Mouse (Mus musculus) CH12.LX (cell line): ENCODE data around the gene Exog. TPM values are rescaled to one million over a fixed set of nuclear protein-coding genes. Genes with fewer than 3 reads are reported as not detected.

Source experiments
- DNase-seq: peaks from one replicate; pipeline ENCODE4 v3.0.0-alpha.2; 2013; ENCODE audit errors: extremely low read depth
- H3K27ac ChIP-seq: 2 replicates; pipeline ENCODE4 v1.5.1; 2012; ENCODE audit warnings: low read depth, mild to moderate bottlenecking, control low read depth, moderate library complexity; ENCODE audit not compliant: insufficient read depth
- H3K27me3 ChIP-seq: replicated peaks from 2 replicates; pipeline ENCODE3; 2012; ENCODE audit warnings: inconsistent platforms
- H3K36me3 ChIP-seq, 2 experiments: replicated peaks in 1 of 2; 2 replicates each; pipeline versions ENCODE3 to v1.6.1; 2012; ENCODE audit warnings: inconsistent platforms in 1 of 2, low read length in 1 of 2, mild to moderate bottlenecking in 1 of 2, mixed read lengths in 1 of 2, moderate library complexity in 1 of 2; ENCODE audit not compliant: control insufficient read depth in 1 of 2, insufficient read depth in 1 of 2
- H3K4me1 ChIP-seq, 2 experiments: 2 replicates each; pipeline ENCODE4 v1.6.1; 2012; ENCODE audit warnings: inconsistent platforms in 1 of 2, moderate library complexity in 1 of 2; ENCODE audit not compliant: insufficient read depth in 2 of 2, control insufficient read depth in 1 of 2
- H3K4me2 ChIP-seq: 2 replicates; pipeline ENCODE4 v1.6.1; 2012; ENCODE audit warnings: low read depth, mild to moderate bottlenecking, control low read depth; ENCODE audit not compliant: poor library complexity, insufficient read depth, severe bottlenecking
- H3K4me3 ChIP-seq, 3 experiments: fragments of 150-350 bp in 1 of 3; sonication (generic) in 1 of 3; replicated peaks in 1 of 3; 2 replicates each; pipeline versions ENCODE3 to v1.5.1; 2011 to 2012; ENCODE audit warnings: low read depth in 2 of 3, low read length in 2 of 3, mild to moderate bottlenecking in 2 of 3, moderate library complexity in 2 of 3, control low read depth in 1 of 3, improper control_type of control experiment in 1 of 3, inconsistent platforms in 1 of 3, mixed read lengths in 1 of 3; ENCODE audit not compliant: poor library complexity in 1 of 3
- H3K79me2 ChIP-seq: replicated peaks from 2 replicates; pipeline ENCODE4 v1.6.1; 2012; ENCODE audit warnings: mild to moderate bottlenecking, moderate library complexity; ENCODE audit not compliant: control insufficient read depth, poor library complexity, insufficient read depth, severe bottlenecking; ENCODE audit errors: extremely low read depth
- H3K9ac ChIP-seq: 2 replicates; pipeline ENCODE4 v1.6.1; 2012; ENCODE audit warnings: low read depth, mild to moderate bottlenecking, control low read depth, moderate library complexity; ENCODE audit not compliant: insufficient read depth
- H3K9me3 ChIP-seq: replicated peaks from 2 replicates; pipeline ENCODE3; 2012; ENCODE audit warnings: low read length, inconsistent platforms, mixed read lengths
- CHD1 ChIP-seq: IDR thresholded peaks from 2 replicates; pipeline ENCODE4 v1.6.1; 2012; ENCODE audit warnings: low read depth, low read length, improper control_type of control experiment, inconsistent platforms
- E2F4 ChIP-seq: IDR thresholded peaks from 2 replicates; pipeline ENCODE4 v1.6.1; 2011; ENCODE audit warnings: low read depth, low read length, improper control_type of control experiment; ENCODE audit not compliant: insufficient replicate concordance
- ELF1 ChIP-seq: IDR thresholded peaks from 2 replicates; pipeline ENCODE4 v1.6.1; 2014; ENCODE audit warnings: low read depth, mild to moderate bottlenecking, inconsistent platforms, low read length, improper control_type of control experiment
- EP300 ChIP-seq: IDR thresholded peaks from 2 replicates; pipeline ENCODE4 v1.6.1; 2011; ENCODE audit warnings: low read length, improper control_type of control experiment
- GABPA ChIP-seq: IDR thresholded peaks from 2 replicates; pipeline ENCODE4 v1.6.1; 2012; ENCODE audit warnings: low read depth, low read length, improper control_type of control experiment, inconsistent platforms; ENCODE audit not compliant: insufficient replicate concordance
- JUN ChIP-seq: IDR thresholded peaks from 2 replicates; pipeline ENCODE4 v1.6.1; 2011; ENCODE audit warnings: low read depth, mild to moderate bottlenecking, low read length, improper control_type of control experiment, moderate library complexity; ENCODE audit not compliant: insufficient read depth
- KAT2A ChIP-seq: IDR thresholded peaks from 2 replicates; pipeline ENCODE4 v1.6.1; 2012; ENCODE audit warnings: low read length, improper control_type of control experiment, inconsistent platforms; ENCODE audit not compliant: insufficient replicate concordance
- MAFK ChIP-seq: IDR thresholded peaks from 2 replicates; pipeline ENCODE4 v1.6.1; 2011; ENCODE audit warnings: low read length, improper control_type of control experiment; ENCODE audit not compliant: insufficient replicate concordance
- MAX ChIP-seq: IDR thresholded peaks from 2 replicates; pipeline ENCODE4 v1.6.1; 2011; ENCODE audit warnings: low read length, improper control_type of control experiment
- MEF2A ChIP-seq: IDR thresholded peaks from 2 replicates; pipeline ENCODE4 v1.6.1; 2014; ENCODE audit warnings: low read depth, mild to moderate bottlenecking, inconsistent platforms, low read length, improper control_type of control experiment, borderline replicate concordance
- MXI1 ChIP-seq: IDR thresholded peaks from 2 replicates; pipeline ENCODE4 v1.6.1; 2011; ENCODE audit warnings: mild to moderate bottlenecking, low read depth, low read length, improper control_type of control experiment
- NELFE ChIP-seq: IDR thresholded peaks from 2 replicates; pipeline ENCODE4 v1.6.1; 2011; ENCODE audit warnings: low read depth, low read length, improper control_type of control experiment
- PAX5 ChIP-seq: IDR thresholded peaks from 2 replicates; pipeline ENCODE4 v1.6.1; 2012; ENCODE audit warnings: low read length, inconsistent platforms, mixed read lengths
- POLR2AphosphoS2 ChIP-seq: IDR thresholded peaks from 2 replicates; pipeline ENCODE4 v1.6.1; 2011; ENCODE audit warnings: low read depth, low read length, improper control_type of control experiment
- RAD21 ChIP-seq: IDR thresholded peaks from 2 replicates; pipeline ENCODE4 v1.6.1; 2011; ENCODE audit warnings: low read depth, mild to moderate bottlenecking, low read length, improper control_type of control experiment, moderate library complexity
- RCOR1 ChIP-seq: conservative IDR thresholded peaks from 2 replicates; pipeline ENCODE4 v1.6.1; 2012; ENCODE audit warnings: low read depth, mild to moderate bottlenecking, inconsistent platforms, low read length, improper control_type of control experiment
- SIN3A ChIP-seq: IDR thresholded peaks from 2 replicates; pipeline ENCODE4 v1.6.1; 2012; ENCODE audit warnings: low read length, improper control_type of control experiment, inconsistent platforms
- SMC3 ChIP-seq: IDR thresholded peaks from 2 replicates; pipeline ENCODE4 v1.6.1; 2011; ENCODE audit warnings: low read depth, low read length, improper control_type of control experiment
- TBP ChIP-seq: conservative IDR thresholded peaks from 2 replicates; pipeline ENCODE4 v1.6.1; 2011; ENCODE audit warnings: low read depth, low read length, improper control_type of control experiment
- TCF12 ChIP-seq: IDR thresholded peaks from 2 replicates; pipeline ENCODE4 v1.6.1; 2014; ENCODE audit warnings: low read depth, mild to moderate bottlenecking, inconsistent platforms, low read length, improper control_type of control experiment
- UBTF ChIP-seq: IDR thresholded peaks from 2 replicates; pipeline ENCODE4 v1.6.1; 2012; ENCODE audit warnings: low read depth, mild to moderate bottlenecking, inconsistent platforms, low read length, improper control_type of control experiment, moderate library complexity
- USF2 ChIP-seq: conservative IDR thresholded peaks from 2 replicates; pipeline ENCODE4 v1.6.1; 2011; ENCODE audit warnings: low read depth, low read length, improper control_type of control experiment
- ZC3H11A ChIP-seq: IDR thresholded peaks from 2 replicates; pipeline ENCODE4 v1.6.1; 2012; ENCODE audit warnings: low read depth, mild to moderate bottlenecking, inconsistent platforms, low read length, improper control_type of control experiment
- ZMIZ1 ChIP-seq: IDR thresholded peaks from 2 replicates; pipeline ENCODE4 v1.6.1; 2012; ENCODE audit warnings: low read depth, mild to moderate bottlenecking, inconsistent platforms, low read length, improper control_type of control experiment
- dilution Hi-C: fragments of 300-500 bp; cut with MboI; formaldehyde crosslinking; loops from 2 replicates; pipeline ENCODE4 v1.14.3; 2020; ENCODE audit warnings: low sequenced_read_pairs; ENCODE audit not compliant: extremely low pct_unique_long_range_greater_than_20kb, extremely low pct_ligation_motif_present
- in situ Hi-C: fragments of 300-500 bp; cut with MboI; formaldehyde crosslinking; loops from 3 replicates; pipeline ENCODE4 v1.14.3; 2019; ENCODE audit warnings: low sequenced_read_pairs, low pct_ligation_motif_present, low pct_unique_long_range_greater_than_20kb, mixed read lengths
- polyA plus RNA-seq: library from polyadenylated mRNA; unstranded; fragments of >175 nt; gene quantifications from 2 replicates; pipeline ENCODE4 v1.2.1, GENCODE M21; 2012; ENCODE audit warnings: low read depth; ENCODE audit not compliant: insufficient read length
- total RNA-seq, 2 experiments: library from RNA; depleted of rRNA; stranded (reverse); fragments of 300-350 nt in 1 of 2; fragments of >200 nt in 1 of 2; gene quantifications; 2 replicates each; pipeline ENCODE4 v1.2.3; 2012 to 2014

Gene Exog
- total and polyA plus RNA-seq, 3 experiments = 6.6 to 8.8 (median 7.1) TPM

DNA sequence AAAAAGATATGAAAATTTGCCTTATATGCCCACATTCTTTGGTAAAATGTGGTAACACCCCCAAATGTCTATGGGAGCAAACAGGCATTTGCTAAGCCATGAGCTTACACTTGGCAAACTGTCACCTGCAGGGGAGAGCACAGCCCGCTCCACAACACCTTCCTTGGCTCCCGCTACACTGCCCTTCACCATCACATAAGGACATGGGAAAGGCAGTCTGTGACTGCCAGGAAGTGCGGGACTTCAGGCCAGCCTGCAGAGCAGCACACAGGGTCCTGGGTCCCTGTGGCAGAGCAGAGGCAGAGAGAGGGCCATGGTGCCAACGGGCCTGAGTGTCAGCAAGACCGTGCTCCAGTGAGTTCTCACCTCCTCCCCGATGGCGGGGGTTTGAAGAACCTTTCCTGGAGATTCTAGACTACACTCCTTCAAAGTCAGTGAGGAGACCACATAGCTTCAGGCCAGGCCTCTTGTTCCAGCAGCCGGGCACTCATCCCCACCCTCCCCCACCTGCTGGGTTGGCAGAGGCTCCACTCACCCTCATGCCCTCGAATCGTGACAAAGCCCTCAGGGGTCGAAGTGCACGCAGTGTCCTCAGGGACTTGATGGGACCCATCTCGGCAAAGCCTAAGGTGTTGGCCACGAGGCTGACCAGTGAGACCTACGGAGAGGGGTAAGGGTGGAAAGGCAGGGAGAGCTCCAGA is 53.0 kb downstream of the Exog start:
- dilution Hi-C loops = no loop called here

DNA sequence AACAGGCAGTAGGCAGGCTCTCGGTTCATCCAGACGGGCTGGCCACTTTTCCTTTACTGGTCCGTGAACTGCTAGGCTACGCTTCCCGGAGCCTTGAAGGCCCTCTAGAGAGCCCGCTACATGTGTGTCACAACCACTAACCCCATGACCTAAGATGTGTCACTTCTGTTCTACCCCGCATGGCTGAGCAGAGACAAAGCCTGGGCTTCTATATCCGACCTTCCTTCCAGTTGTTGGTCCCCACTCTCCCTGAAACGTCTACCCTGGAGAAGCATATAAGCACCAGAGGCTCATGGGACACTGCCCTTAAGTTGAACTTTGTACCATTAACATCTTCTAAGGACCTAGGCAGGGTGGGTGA is 53.5 kb downstream of the Exog start:
- H3K27ac ChIP-seq = no peak overlapping the region
- TF ChIP-seq GABPA (no peak), E2F4 (no peak), JUN (no peak), ZMIZ1 (no peak), POLR2AphosphoS2 (no peak), USF2 (no peak)
- in situ Hi-C loops = no loop called here
- DNase-seq = no peak
- no peak overlapping the region for H3K4me3 ChIP-seq
- H3K27me3 ChIP-seq = no peaks in the 10 kb centered on the region
- H3K9ac ChIP-seq = no peak overlapping the region
- no peak overlapping the region for H3K4me2 ChIP-seq
- no peaks in the 10 kb centered on the region for H3K9me3 ChIP-seq
- peaks cover 0 to 11% of the 10 kb centered on the region in 2 experiments; a peak in 2 of 4 replicates for H3K4me1 ChIP-seq
- dilution Hi-C loops = no loop called here
- H3K36me3 ChIP-seq = peaks cover 21 to 64% of the 10 kb centered on the region in 2 experiments
- H3K79me2 ChIP-seq = no peaks in the 10 kb centered on the region

More for the DNA sequence above, 53.0 kb downstream of the Exog start:
- Histone ChIP-seq H3K9ac (no peak overlapping the region), H3K27me3 (no peaks in the 10 kb centered on the region), H3K36me3 (peaks cover 26 to 69% of the 10 kb centered on the region in 2 experiments), H3K4me1 (peaks cover 0 to 11% of the 10 kb centered on the region in 2 experiments; a peak in 2 of 4 replicates), H3K9me3 (no peaks in the 10 kb centered on the region), H3K4me2 (no peak overlapping the region), H3K27ac (no peak overlapping the region), H3K79me2 (no peaks in the 10 kb centered on the region), H3K4me3 (no peak overlapping the region)
- in situ Hi-C loops = no loop called here
- no peak for TF ChIP-seq RAD21
- TF ChIP-seq SMC3 = no peak
- no peak for TF ChIP-seq KAT2A
- TF ChIP-seq PAX5 = no peak
- no peak for TF ChIP-seq MXI1
- TF ChIP-seq TCF12 = no peak
- TF ChIP-seq MAX = no peak
- TF ChIP-seq ZC3H11A = no peak
- TF ChIP-seq ELF1 = no peak
- no peak for TF ChIP-seq SIN3A
- no peak for TF ChIP-seq MAFK
- no peak for TF ChIP-seq UBTF
- no peak for TF ChIP-seq MEF2A
- TF ChIP-seq CHD1 = no peak
- TF ChIP-seq NELFE = no peak
- no peak for TF ChIP-seq TBP
- no peak for TF ChIP-seq RCOR1
- no peak for TF ChIP-seq EP300
- DNase-seq = no peak
